Mouse (Mus musculus): ENCODE data around the gene Nfix.
"Not testable (repeated sequence)": the region's sequence is repeated elsewhere in the genome, so short reads cannot be mapped to it uniquely, and the experiment has no call there.

Gene Nfix

GRCm38 (mm10) chr8:84832034-84832717 is 32.0 kb upstream of the Nfix start:
- DNase-seq = peak; percentile 90 to 92

DNA sequence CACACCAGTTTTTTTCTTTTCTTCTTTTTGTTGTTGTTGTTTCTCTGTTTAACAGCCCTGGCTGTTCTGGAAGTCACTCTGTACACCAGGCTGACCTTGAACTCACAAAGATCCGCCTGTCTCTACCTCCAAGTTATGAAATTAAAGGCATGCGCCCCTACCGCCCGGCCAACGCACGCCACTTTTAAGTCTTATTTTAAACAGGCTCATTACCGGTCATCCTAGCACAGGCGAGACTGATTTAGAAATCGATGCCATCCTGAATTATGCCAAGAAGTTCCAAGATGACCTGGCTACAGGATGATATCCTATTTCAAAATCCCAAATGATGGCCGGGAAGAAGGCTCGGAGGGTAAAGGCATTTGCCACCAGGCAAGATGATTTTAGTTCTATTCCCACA is 31.3 kb upstream of the Nfix start, which contains the start of gene Gadd45gip1:
TSS of gene Gadd45gip1 (plus strand) at position 33 of the 400 bp plus-strand sequence.
- DNase-seq = peak; percentile 83 to 86

DNA sequence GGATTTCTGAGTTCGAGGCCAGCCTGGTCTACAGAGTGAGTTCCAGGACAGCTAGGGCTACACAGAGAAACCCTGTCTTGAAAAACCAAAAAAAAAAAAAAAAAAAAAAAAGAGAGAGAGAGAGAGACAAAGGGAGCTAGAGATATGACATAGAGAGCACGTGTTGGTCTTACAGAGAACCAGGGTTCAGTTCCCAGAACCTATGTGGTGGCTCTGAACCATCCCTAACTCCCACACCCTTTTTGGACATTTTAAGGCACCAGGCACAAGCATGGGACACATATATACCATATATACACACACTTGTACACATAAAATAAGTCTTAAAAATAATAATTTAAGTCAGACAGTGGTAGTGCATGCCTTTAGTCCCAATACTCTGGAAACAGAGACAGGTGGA is 26.4 kb upstream of the Nfix start:
- DNase-seq = not testable (repeated sequence)

DNA sequence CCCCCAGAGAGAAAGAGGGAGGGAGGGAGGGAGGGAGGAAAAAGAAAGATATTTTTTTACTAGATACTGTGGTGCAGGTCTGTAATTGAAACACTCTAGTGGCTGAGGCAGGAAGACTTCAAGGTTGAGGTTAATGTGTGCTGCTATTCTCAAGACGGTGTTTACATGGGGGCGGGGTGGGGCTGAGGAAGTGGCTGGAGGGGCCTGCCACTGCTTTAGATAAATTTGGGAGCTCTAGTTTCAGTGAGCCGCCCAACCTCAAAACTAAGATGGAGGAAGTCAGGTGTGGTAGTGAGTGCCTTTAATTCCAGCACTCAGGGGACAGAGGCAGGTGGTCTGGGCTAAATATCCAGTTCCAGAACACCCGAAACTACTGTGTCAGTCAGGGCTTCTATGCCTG is 25.5 kb upstream of the Nfix start:
- DNase-seq = no peak

DNA sequence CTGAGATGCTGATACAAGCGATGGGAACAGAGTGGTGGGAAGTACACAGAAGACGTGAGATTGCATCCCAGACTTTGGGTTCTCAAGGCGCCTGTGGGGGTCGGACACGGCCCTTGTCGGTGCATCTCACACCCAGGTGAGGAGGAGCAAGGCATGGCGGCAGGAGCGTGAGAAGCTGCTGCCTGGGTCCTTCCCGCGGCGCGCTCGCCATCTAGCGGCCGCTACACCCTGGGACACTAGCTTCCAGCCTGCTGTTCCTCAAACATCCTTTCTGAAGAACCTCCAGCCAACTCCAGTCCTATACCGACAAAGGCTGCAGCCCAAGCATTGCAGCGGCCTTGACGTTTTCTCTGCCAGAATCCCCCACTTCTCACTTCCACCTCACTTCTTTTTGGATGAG is 23.5 kb upstream of the Nfix start:
- DNase-seq = peak; percentile 69 to 70

- DNase-seq = no peak
These were observed 22.6 kb upstream of the Nfix start, which contains the start of gene Dand5 for GRCm38 (mm10) chr8:84822723-84823122. TSS of gene Dand5 (minus strand) at chr8:84822823.

GRCm38 (mm10) chr8:84816117-84816516 is 16.0 kb upstream of the Nfix start:
- no peak for DNase-seq

DNA sequence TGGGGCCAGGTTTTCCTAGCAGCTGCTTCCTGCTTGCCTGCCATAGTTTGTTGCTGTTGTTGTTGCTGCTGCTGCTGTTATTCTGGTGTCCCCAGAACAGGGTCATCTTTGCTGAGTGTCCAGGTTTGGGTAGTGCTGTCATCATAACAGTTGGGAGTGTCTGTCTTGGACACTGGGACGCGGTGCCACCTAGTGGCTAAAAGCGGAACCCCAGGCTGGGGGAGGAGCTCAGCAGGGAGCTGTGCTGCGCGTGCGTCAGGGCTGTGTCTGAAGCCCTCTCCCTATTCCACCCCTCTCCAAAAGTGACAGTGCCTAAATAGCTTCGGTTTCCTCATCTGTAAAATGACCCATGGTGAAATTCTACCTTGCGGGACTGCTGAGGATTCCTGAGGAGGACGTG is 15.4 kb upstream of the Nfix start:
- peak; percentile 98 for DNase-seq

DNA sequence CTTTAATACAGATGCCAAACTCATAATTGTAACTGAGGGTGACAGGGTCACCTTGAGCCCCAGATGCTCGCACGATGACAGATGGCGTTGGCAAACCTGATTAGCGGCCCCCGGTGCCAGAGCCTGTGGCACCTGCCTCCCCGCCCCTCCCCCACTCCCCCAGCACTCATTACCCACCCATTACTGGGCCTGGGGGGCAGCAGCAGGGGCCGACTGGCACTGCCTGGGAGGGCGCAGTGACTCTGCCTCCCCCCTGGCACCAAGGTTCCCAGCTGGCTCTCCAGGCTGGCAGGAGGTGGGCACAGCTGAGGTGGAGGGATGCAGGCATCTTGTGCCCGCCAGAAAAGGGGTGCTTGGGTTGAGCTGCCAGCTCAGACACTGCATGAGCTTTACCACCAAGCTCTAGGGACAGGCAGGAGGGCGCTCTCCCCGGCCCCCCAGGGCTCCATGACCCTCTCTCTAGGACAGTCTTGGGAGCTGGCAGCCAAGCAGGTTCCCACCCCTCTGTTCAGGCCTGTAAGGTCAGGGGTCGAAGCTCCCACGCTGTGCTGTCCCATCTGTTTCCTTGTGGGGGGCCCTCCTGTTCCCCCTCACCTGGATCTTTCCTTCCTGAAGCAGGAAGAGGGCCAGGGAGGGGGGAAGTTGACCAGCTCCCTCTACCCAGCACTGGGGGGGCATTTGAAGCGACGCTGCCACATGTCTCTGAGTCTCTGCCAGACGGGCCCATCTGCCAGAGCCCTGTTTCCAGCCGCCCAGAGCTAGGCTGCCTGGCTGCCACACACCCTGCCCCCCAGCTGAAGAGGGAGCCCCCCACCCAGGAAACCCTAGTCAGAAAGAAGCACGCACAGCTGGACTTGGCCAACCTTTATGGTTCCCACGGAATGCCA is 14.7 kb upstream of the Nfix start:
- DNase-seq = no peak

DNA sequence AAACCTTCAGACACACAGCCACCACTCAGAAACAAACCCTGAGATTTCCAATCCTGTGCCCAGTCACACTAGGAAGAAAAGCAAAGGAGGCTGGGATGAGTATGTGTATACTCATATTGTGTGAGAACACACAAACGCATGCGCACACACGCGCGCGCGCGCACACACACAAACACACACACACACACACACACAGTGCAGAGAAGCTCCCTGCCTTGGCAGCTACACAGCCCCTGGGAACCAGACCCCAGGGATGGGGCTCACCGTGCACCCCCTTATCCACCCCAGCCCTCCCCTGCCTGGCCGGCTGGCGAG is 14.1 kb upstream of the Nfix start:
- no peak for DNase-seq

- no peak for DNase-seq
These were observed 13.7 kb upstream of the Nfix start for GRCm38 (mm10) chr8:84813830-84814229.

GRCm38 (mm10) chr8:84813059-84813458 is 12.9 kb upstream of the Nfix start:
- peak; percentile 91 to 93 for DNase-seq

DNA sequence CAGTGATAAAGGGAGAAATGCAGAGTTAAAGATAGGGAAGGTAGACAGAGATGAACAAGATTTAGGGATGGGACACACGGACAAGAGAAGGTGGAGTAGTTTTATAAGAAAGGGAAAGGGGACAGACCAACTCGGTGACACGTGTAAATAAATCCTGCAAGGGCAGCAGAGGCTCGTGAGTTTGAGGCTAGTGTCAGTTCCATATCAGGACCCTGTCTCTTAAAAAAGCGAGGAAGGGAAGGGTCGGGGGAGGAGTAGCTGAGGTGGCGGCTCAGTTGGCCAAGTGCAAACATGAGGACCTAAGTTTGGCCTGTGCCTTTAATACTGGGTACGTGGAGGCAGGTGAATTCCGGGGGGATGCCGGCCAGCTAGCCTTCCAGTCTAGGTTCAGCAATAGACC is 11.2 kb upstream of the Nfix start:
- no peak for DNase-seq

DNA sequence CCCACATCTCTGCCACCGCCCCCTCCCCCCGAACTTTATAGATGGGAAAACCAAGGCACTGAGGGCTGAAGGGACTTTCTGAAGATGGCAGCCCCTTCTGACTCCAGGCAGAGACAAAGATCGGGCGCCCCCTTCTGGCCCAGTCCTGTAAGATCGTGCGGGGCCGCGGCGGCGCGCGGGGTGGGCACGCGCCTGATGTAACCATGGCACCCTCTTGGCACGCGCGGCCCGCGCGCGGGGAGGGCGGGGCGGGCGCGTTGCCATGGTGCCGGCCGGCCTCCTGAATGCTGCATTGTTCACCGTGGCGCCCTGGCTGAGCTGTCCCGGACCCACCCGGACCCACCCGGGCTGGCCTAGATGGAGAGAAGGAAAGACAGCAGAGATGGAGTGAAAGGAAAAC is 10.8 kb upstream of the Nfix start:
- peak; percentile 96 for DNase-seq

- DNase-seq = no peak
These were observed 9.8 kb upstream of the Nfix start for GRCm38 (mm10) chr8:84809941-84810280.

DNA sequence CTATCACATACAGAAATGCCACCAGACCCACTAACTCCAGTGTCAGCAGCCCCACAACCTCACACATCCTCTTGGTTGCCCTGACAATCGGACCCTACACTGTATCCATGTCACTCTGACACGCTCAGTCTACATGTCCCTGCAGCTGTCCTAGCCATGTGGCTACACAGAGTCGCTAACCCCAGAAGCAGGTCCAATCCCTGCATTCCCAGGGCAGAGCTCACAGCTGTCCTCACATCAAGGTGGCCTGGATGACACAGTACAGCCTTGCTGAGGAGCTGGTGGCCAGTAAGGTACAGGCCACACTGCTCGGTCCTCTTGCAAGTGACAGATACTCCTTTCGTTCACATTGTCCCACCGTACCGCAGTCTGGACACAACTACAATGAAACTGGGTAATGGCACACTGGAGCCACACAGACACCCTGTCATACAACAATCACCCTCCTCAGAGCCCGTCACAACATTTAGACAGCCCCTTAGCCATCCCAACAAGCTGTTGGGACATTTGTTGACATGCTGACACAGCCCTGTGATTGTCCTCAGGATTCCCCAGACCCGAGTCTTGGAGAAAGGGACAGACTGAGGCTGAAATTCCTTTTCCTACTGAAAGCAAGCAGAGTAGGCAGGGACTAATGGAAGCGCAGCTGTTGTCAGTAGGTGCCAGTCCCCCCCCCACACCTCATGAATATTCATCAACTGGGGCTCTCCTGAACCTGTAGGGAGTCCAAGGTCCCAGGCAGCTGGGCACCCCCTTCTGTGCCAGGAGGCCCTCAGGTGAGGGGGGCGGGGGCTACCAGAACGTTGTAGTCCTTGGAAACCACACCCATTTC is 9.2 kb upstream of the Nfix start:
- no peak for DNase-seq

GRCm38 (mm10) chr8:84806031-84806430 is 5.9 kb upstream of the Nfix start:
- DNase-seq = no peak

DNA sequence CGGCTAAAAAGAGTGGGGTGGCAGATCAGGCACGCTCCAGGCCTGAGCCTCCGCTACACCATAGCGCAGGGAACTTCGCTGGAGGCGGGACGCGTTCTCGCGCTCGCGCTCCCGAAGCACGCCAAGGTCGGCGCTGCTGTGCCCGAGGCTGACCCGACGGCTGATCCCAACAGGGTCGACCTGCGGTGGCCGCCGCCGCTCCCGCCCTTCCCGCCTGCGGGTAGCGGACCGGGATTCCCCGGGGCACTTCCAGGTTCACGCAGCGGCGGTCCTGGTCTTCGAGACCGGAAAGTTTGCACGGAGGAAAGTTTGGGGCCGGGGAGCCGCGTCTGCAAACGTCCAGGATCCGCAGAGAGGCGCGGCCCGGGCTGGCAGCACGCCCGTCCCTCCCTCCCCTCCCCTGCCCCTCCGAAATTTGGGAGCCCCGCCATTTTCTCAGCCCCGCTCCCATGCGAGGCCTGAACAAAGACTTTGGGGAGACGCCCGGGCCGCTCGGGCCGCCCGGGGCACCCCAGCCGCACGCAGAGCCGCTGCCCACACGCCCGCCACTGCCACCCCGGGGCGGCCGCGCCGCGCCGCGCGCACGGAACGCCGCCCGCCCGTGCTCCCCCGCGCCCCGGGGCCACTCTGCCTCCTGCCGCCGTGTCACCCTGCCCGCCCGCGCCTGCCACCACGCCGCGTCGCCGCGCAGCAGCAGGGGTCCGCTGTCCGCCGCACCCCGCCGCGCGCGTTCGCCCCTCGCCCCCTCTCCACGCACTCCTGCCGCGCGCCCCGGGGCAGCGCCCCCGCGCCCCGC is 810 bp downstream of the Nfix start:
- DNase-seq = peak; percentile 27 to 31

DNA sequence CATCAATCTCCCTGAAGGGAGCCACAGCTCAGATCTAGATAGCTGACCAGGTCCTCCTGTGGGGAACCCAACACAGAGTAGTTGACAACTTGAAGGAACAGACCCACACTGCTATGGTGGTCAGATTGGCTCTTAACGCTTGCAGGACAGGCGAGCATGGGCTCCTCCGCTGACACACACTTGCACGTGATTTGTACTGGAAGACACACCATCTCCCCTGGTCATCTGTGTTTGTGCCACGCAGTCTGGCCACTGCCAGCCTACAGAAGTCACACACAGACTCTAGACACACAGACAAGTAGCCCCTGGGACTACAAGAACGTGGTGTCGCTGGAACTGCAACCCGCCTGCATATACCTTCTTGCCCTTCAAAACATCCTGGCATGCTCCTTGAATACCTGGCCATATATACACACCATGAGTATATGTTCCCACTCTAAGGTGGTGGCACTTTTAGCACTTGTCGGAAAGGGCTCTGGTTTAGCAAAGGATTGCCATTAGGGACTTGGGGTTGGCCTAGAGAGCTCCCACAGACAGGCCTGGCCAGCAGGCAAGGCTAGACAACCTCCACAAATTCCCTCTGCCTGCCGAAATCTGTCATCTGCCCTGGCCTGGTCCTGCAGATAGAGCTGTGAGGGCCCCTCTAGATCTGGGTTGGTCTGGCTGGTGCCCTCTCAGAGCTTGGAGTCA is 1.6 kb downstream of the Nfix start:
- no peak for DNase-seq

DNA sequence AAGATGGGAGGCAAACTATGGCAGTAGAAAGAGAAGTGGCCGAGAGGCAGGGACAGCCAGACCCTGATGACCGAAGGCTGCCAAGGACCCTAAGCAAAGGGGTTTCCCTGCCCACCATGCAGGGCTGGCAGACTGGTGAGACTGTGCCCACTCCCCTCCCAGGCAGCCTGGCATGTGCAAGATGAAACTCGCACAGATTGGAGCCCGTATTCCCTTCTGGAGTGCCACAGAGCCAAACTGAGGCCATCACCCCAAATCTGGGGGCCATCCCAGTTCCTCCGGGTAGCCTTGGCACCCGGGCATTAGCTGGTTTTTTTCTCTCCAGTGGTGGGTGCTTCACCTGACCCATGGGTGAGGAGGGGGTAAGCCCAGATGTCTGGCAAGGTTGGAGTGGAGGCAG is 2.2 kb downstream of the Nfix start:
- no peak for DNase-seq

GRCm38 (mm10) chr8:84797256-84797797 is 2.8 kb downstream of the Nfix start:
- DNase-seq = no peak

- no peak for DNase-seq
These were observed 5.7 kb downstream of the Nfix start for GRCm38 (mm10) chr8:84794486-84794885.
